Mouse (Mus musculus): ENCODE results near the gene 9230104L09Rik.

The 9230104L09Rik gene

DNA sequence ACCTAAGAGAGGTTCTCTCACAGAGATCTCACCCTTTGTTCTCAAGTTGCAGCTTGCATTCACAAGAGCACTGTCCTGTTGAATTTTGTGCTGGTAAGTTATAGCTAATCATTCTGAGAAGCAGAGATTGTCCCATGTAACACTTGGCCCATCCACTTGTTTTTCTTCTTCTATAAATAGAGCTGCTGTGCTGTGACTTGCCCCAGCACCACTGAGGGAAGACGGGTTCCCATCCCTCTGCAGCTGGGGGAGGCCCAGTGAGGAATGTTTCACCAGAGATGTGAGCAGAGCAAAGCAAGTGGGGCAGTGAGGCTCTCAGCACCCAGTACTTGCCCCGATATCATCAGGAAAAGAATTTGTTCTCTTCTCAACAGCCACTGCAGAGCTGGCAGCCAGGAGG lies at the start of gene 9230104L09Rik:
TSS of gene 9230104L09Rik (minus strand) at position 73 of the 400 bp plus-strand sequence.
- CTCF ChIA-PET: interaction anchor here (0.6 kb wide), 1 partner anchor 588 kb away, joined by 3 read pairs; no protein-coding TSS in a partner anchor

DNA sequence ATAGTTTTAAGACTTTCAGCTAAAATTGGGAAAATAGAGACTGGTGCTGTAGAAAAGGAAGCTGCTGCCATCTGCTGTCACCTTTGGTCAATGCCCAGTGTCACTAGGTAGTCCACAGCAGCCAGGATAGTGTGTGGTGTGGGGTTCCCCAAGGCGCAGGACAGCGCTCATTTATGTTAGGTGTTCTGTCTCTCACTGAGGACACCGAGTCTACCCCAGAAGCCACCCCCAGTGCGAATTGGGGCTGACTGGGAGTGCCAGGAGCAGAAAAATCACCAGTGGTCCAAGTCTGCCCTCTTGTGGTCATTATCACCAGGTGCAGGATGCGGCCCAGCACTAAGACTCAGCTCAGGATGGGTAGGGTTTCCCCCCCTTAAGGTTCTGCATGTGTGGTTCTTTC lies 37.4 kb upstream of the 9230104L09Rik start:
- CTCF ChIA-PET: interaction anchor here (1.9 to 2.2 kb wide), 2 partner anchors 24 to 51 kb away, joined by 8 to 24 read pairs; no protein-coding TSS in a partner anchor

DNA sequence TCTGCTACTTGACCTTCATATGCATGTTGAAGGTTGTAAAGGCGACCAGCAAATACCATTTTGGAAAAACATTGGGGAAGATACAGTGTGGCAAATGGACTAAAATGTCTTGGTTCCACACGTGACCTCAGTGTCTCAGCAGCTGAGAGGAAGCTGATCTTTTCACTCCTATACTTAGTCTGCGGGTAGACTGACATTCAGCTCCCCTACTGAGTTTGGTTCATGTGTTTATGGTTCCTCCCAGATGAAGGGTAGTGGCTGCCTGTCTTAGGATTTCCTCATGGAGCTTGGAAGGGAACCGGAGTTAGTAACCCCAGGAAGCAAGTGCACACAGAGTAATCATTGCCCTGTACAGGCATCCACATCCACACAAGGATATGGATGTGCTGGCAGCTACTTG lies 35.5 kb upstream of the 9230104L09Rik start:
- CTCF ChIA-PET: no interaction called here

DNA sequence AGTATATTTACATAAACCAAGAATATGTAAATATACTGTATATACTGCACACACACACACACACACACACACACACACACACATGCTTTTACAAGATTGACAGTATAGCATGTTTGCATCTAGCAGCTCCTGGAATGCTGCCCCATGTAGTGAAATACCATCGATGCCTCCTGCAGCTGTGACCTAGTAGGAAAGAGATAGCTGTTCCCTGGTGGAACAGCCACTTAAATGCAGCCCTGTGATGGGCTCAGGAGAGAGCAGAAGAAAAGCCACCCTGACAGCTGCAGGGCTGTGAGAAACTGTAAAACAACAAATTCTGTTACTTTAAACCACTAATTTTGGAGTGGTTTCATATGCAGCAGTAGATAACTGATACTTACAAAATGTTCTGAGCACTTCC lies 31.4 kb upstream of the 9230104L09Rik start:
- CTCF ChIA-PET: no interaction called here

DNA sequence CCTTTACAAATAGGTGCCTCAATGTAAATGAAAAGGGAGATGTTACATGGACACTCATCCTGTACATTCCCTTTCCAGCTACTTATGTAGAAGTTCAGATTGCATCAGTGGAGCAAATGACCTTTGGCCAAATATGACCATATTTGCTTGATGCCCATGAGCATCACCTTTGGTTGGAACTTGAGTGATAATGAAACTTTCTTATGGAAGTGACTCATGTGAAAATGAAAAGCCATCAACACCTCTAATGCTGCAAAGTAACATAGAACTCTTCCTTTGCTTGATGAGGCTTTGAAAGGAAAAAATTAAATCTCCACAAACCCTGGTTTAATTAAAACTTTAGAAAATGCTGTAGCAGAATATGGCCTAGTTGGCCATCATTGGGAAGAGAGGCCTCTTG lies 28.3 kb upstream of the 9230104L09Rik start:
- CTCF ChIA-PET: no interaction called here

DNA sequence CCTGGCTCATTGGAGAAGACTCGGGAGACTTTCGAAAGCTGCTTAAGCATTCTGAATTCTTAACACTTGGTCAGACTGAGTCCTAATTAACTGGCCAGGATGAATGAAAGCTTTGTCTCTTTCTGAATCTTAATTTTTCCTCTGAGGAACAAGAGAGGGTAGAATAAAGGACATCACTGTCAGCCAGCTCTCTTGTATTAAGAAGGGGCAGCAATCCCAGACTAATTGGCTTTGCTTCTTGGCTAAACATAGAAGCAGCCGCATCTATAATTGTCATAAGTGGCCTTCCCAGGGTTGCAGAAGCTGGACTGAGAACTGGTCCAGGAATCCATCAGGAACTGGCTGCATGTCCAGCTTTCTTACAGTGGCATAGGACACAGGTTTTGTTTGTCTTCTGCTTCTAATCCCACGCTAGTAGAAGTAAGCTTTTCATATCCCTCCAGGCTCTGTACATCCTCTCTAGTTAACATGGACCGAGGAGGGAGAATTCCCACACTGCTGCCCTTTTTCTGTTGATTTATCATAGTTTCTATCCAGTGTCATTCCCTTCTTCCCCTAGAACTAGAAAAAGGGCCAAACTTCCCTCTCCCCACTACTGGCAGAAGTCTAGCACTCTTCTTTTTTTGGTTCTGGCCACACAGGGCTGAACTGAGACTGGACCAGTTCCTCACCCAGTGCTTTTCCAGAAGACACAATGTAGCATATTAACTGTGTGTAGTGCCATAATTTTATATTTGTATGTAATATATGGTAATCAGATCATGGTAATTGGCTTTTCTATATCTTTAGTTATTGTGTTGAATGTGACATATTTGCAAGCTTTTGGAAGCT lies 25.4 kb upstream of the 9230104L09Rik start:
- CTCF ChIA-PET: no interaction called here

DNA sequence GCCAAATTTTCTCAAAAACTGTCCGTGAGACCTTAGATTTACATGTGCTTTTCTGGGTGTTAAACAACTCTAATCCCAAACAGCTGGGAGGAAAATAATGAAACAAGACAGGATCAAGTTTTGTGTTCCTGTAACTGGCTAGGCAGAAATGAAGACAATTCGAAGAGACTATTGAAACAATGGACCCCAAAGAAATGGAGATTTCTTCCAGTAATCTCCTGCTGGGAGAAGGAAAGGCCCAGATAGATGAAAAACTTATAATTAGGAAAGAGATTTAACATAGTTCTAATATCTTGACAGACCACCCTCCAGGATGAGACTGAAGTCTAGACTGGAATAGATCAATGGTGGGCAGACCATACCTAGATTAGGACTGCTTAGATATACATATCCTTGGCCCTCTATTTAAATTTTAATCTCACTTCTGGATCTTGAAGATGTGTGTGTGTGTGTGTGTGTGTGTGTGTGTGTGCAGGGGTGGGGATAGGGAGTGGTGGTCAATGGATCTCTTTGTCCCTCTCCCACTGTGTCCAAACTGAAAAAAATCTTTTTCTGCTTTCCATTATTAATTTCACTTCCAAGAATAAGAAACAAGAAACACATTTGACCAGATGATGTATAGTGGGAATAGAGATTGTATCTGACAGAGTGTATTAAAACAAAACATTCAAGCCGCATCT lies 24.6 kb upstream of the 9230104L09Rik start:
- CTCF ChIA-PET: no interaction called here

DNA sequence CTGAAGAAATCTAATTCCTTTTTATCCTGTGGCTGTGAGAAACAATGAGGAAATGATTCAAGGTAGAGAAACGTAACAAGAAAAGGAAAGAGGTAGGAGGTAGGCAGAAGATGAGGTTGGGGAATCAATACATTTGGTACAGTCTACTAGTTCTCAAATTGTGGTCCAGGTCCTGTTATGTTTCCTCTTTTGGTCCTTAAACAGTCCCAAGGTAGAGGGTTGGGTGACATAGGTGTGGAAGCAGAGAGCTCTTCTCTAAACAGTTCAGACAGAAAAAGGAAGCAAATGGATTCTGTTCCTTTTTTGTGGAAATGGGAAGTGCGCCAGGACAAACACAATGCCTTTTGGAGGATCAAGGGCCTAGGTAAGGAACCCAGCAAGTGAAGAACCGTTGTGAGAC lies 24.0 kb upstream of the 9230104L09Rik start:
- CTCF ChIA-PET: no interaction called here

DNA sequence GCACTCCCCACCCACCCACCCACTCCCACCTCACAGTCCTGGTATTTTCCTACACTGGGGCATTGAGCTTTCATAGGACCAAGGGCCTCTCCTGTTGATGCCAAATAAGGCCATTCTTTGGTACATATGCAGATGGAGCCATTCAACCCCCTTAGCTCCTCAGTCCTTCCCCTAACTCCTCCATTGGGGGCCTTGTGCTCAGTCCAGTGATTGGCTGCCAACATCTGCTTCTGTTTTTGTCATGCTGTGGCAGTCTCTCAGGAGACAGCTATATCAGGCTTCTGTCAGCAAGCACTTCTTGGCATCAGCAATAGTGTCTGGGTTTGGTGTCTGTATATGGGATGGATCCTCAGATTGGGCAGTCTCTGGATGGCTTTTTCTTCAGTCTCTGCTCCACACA lies 19.9 kb upstream of the 9230104L09Rik start:
- CTCF ChIA-PET: no interaction called here

DNA sequence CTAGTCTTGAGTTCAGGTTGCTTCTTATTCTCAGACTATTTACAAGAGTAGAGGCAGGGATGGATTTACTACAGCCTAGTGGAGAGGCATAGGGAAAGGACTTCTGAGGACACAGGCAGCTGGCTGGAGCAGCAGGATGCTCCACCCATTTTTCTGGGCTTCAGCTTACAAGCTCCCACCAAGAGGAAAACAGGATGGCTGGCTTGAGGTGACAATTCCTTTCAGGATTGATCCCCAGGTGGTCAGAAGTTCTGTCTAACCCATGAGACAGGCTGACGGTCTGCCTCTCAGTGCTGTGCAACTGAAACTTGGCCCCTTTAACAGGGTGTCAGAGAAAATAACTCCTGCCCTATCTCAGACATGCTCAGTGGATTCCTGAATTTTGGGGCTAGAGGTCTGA lies 14.4 kb upstream of the 9230104L09Rik start:
- CTCF ChIA-PET: no interaction called here

DNA sequence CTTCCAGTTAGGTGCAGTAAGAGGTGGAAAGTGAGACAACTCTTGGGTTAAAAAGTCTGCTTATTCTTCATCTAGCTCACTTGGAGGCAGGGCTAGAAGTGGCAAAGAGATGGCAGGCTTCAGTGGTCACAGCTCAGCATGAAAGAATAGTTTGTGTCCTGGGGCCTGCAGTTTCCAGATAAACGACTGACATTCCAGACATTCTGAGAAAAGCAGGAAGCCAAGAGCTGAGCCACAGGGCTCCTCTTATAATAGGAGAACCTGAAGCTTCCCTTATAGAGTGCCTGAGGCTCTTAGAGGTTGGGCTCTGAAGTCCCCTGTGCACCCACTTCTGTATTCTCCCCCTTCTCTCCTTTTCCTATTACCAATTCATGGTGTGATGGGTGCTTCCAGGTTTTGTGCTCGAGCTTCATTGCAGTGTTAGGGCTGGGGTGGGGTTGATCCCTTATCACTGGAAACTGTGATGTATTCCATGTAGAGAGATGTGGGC lies 13.8 kb upstream of the 9230104L09Rik start:
- CTCF ChIA-PET: interaction anchor here (2.0 kb wide), 1 partner anchor 23 kb away, joined by 8 read pairs; no protein-coding TSS in a partner anchor

DNA sequence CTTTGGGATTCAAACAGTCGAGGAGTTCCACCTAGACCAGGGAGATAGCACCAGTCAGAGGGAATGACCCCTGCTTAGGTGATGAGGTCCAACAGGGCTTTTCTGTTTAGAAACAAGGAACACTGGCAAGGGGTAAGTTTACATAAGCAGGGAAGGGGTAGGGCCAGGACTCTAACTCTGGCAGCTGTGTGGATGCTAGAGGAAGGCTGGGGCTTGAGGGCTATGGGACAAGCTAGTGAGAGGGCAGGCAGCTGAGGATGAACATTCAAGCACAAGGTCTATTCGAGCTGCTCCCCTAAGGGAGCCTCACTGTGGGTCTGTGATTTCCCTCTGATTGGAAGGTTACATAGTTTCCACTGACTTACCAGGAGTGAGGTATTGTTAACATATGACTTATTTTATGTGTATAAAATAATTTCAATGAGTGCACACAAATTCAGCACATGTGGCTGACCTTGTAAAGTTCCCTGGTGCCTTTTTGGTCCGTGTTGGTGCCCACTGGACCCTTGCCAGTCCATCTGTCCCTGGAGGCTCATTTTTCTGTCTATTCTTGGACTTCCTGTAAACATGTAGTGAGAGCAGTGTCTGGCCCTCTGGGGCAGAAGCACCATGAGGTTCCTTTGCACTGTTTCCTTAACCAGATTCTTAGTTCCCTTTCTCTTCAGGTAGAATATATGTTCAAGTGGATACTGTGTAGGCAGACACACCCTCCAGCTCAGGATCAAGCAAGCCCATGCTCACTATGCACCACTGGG lies 12.4 kb upstream of the 9230104L09Rik start:
- CTCF ChIA-PET: interaction anchor here (2.0 kb wide), 1 partner anchor 25 kb away, joined by 8 read pairs; no protein-coding TSS in a partner anchor

DNA sequence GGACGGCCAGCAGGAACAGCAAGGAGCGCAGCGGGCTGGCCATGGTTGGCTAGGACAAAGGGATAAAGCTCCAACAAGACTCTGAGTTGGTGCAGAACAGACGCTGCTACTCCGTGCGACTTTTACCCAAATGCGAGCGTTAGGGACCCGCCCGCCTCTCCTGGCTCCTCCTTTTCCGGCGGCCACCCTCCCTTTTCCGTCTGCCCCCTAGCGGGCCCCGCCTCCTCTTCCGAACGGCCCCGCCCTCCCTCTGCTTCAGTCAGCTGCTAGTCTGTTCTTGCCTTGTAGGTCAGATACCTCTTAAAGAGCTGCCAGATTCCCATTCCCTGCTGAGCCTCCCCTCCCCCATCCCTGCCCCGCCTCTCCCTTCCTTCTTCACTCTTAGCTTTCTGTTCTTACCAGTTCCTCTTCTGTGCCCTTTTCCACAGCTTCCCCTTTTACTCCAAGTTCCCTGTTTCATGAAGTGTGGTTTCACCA lies 10.5 kb upstream of the 9230104L09Rik start, which contains the start of gene Cst3:
TSS of gene Cst3 (minus strand) at position 358 of the 477 bp plus-strand sequence.
- CTCF ChIA-PET: no interaction called here

DNA sequence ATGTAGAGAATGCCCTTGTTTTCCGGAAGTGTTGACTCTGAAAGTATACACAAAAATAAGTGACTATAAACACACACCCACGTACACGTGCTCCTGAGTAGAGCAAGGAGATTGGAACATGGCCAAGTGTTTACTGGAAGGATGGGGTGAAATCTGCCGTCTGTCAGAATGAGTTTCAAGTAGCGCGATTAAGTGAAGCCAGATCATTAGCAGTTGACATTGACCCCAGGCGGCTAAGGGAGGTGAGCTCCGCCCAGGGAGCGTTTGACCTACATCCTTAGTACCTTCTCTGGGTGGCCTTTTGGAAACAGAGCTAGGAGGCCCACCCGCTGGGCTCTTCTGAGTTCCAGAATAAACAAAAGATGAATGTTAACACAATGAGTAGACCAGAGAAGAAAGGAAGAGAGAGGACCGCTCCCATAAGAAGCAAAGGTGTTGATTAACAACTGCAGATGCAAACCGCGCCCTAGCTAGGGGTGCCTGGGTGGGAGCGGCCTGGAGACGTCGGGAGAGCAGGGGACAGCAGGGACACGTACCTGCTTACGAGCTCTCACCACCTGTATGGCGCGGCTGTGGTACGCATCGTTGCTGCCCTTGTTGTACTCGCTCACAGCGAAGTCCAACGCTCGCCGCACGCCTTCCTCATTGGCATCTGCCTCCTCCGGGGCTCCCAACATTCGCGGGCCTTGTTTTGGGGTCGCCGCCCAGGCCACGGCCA lies 9.9 kb upstream of the 9230104L09Rik start:
- CTCF ChIA-PET: no interaction called here

DNA sequence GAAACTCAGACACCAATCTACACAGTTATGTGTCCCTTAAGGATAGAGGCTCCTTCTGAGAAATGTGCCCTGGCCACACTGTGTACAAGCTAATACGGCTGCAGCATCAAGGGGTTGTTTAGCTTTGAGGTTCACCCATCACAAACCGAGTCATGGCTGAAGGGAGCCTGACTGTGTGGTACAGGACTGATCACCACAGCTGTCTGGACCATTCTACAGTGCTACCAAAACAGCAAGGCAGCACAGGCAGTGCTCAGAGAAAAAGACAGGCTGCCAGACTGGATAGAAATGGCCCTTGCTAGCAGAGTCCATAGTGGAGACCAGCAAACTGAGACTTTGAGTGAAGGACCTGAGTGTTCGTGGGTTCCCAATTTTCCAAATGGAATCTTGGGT lies 9.4 kb upstream of the 9230104L09Rik start:
- CTCF ChIA-PET: no interaction called here

DNA sequence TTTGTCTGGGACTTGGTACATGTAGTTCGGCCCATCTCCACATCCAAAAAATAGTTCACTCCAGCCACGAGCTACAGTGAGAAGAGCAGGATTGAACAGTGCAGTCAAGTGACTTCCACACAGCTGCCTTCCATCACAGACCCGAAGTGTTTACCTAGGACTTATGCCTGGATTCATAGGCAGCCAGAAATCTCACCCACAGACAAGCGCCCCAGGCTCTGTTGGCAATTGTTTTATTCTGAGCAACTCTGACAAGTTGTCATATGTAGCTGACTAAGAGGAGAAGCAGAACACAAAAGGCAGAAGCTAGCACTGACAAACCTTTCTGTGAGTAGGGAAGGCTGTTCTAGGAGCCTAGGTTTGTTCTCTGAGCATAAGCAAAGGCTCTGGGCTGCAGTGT lies 8.0 kb upstream of the 9230104L09Rik start:
- CTCF ChIA-PET: no interaction called here

DNA sequence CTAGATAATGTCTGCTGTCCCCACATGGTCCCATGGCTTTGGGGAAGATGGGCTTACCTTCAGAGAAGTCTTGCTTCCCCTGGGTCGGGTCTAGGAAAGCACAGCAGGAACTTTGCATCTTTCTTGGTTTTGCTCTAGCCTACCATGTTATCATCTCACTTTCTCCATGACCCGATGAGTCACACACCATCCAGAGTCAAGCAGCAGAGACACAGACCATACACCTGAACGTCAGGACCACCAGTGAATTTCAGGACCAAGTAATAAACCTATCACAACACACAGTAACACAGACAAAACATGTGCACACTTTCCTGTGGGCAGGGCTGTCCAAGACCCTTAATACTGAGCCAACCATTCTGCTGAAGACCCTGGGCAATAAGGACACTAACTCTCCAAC lies 5.7 kb upstream of the 9230104L09Rik start:
- CTCF ChIA-PET: no interaction called here

DNA sequence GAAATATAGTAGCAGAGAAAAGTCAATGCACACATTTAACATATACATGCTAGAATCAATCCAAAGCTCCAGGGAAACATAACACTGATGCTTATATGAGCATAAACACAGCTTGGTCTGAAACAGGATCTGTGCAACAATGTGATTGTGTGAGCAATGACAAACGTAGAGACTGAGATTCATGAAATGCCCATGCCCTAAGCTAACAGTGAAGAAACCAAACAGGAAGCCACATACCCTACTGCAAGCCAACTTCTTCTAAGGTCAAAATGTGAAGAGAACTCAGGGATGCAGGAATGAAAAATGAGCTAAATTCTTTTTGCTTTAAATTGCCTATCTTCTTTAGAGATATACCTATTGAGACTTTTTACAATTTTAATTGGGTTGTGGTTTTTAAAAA lies 4.1 kb upstream of the 9230104L09Rik start:
- CTCF ChIA-PET: no interaction called here

DNA sequence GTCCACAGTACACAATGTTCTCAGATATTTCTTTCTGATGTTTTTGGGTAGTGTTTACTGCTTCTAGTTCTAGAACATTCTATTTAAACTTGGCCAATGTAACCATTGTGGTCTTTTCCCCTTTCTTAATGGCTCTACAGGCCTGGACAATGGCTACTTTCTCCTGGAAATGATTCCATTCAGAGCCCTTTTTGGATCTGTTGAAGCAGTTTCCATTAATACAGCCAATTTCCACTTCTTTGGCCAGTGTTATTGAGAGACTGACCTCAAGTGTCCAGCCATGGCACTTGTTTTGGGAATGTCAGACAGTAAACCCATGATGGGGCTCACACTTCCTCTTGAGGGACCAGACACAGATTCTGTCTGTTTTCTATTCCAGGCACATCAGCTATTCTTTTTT lies 3.1 kb downstream of the 9230104L09Rik start:
- CTCF ChIA-PET: interaction anchor here (1.1 kb wide), 1 partner anchor 9 kb away, joined by 7 read pairs; no protein-coding TSS in a partner anchor

DNA sequence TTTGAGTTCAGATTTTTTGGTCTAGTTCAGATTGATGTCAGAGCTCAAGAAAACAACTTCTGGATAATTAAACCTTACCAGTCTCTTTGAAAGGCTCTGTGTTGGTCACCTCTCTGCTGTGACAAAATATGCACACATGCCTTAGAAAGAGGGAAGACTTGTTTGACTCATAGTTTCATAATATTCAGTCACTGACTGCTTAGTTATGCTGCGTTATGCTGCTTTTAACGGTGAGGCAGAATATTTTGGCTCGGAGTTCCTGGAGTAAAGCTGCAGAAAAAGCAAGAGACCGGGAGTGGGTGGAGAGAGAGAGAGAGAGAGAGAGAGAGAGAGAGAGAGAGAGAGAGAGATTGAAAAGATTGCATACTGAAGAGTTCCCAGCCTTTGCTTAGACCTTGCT lies 3.8 kb downstream of the 9230104L09Rik start:
- CTCF ChIA-PET: interaction anchor here (1.1 kb wide), 1 partner anchor 9 kb away, joined by 7 read pairs; no protein-coding TSS in a partner anchor

DNA sequence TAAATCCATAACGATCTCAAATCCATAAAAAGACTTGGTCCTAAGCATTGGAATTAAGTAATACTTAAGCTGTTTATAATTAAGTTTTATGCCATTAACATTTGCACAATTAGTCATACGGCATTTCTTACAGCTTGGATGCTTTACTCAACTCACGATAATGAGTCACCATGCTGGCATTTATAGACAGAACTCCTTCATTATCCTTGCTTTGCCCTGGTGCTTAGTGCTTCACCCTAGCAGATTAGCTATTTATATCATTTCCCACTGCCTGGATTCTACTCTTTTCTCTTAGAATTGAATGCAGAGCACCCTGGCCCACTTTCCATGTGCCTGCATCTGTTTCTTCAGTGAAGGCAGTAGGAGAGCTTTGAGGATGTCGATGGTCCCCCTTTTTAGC lies 7.3 kb downstream of the 9230104L09Rik start:
- CTCF ChIA-PET: no interaction called here
